Mouse (Mus musculus): ENCODE results near the gene 2310039H08Rik.

The 2310039H08Rik gene

GRCm38 (mm10) chr17:46772404-46773277 lies at the start of gene 2310039H08Rik:
TSS of gene 2310039H08Rik (plus strand) at chr17:46772635.
- in situ Hi-C loops (cut with MboI, MseI), result loop anchor here (5.0 to 10.0 kb wide), 2 partner anchors 110 to 1262 kb away; partner anchors contain the start of gene 1700122O11Rik (in 1 of the 2)

- in situ Hi-C loops (cut with MboI, MseI), result loop anchor here in 1 of 2 experiments (10.0 kb wide), 1 partner anchor 60 kb away; no protein-coding TSS in a partner anchor
Observed at GRCm38 (mm10) chr17:46724477-46725084, 47.9 kb upstream of the 2310039H08Rik start.

GRCm38 (mm10) chr17:46725273-46725672 lies 47.2 kb upstream of the 2310039H08Rik start:
- in situ Hi-C loops (cut with MboI, MseI), result loop anchor here in 1 of 2 experiments (10.0 kb wide), 1 partner anchor 60 kb away; no protein-coding TSS in a partner anchor

GRCm38 (mm10) chr17:46725731-46726645 lies 46.4 kb upstream of the 2310039H08Rik start:
- in situ Hi-C loops (cut with MboI, MseI), result loop anchor here in 1 of 2 experiments (10.0 kb wide), 1 partner anchor 61 kb away; no protein-coding TSS in a partner anchor

- in situ Hi-C loops (cut with MboI, MseI), result loop anchor here in 1 of 2 experiments (10.0 kb wide), 1 partner anchor 62 kb away; no protein-coding TSS in a partner anchor
Observed at GRCm38 (mm10) chr17:46727271-46727670, 45.2 kb upstream of the 2310039H08Rik start.

GRCm38 (mm10) chr17:46728021-46728420 lies 44.4 kb upstream of the 2310039H08Rik start:
- in situ Hi-C loops (cut with MboI, MseI), result loop anchor here in 1 of 2 experiments (10.0 kb wide), 1 partner anchor 63 kb away; no protein-coding TSS in a partner anchor

GRCm38 (mm10) chr17:46728496-46728895 lies 43.9 kb upstream of the 2310039H08Rik start:
- in situ Hi-C loops (cut with MboI, MseI), result loop anchor here in 1 of 2 experiments (10.0 kb wide), 1 partner anchor 64 kb away; no protein-coding TSS in a partner anchor

GRCm38 (mm10) chr17:46728904-46729318 lies 43.5 kb upstream of the 2310039H08Rik start, which contains the start of gene Gnmt:
TSS of gene Gnmt (minus strand) at chr17:46729168.
- in situ Hi-C loops (cut with MboI, MseI), result loop anchor here in 1 of 2 experiments (10.0 kb wide), 1 partner anchor 64 kb away; no protein-coding TSS in a partner anchor

- in situ Hi-C loops (cut with MboI, MseI), result no loop called here
Observed at GRCm38 (mm10) chr17:46734055-46734454, 38.4 kb upstream of the 2310039H08Rik start.

- in situ Hi-C loops (cut with MboI, MseI), result no loop called here
Observed at GRCm38 (mm10) chr17:46735287-46735686, 37.1 kb upstream of the 2310039H08Rik start.

- in situ Hi-C loops (cut with MboI, MseI), result no loop called here
Observed at GRCm38 (mm10) chr17:46736160-46736559, 36.3 kb upstream of the 2310039H08Rik start.

GRCm38 (mm10) chr17:46741305-46741704 lies 31.1 kb upstream of the 2310039H08Rik start:
- in situ Hi-C loops (cut with MboI, MseI), result no loop called here

- in situ Hi-C loops (cut with MboI, MseI), result no loop called here
Observed at GRCm38 (mm10) chr17:46742986-46743385, 29.4 kb upstream of the 2310039H08Rik start.

GRCm38 (mm10) chr17:46745506-46745905 lies 26.9 kb upstream of the 2310039H08Rik start:
- in situ Hi-C loops (cut with MboI, MseI), result no loop called here

GRCm38 (mm10) chr17:46747234-46747633 lies 25.2 kb upstream of the 2310039H08Rik start:
- in situ Hi-C loops (cut with MboI, MseI), result no loop called here

- in situ Hi-C loops (cut with MboI, MseI), result no loop called here
Observed at GRCm38 (mm10) chr17:46747806-46748205, 24.6 kb upstream of the 2310039H08Rik start.

GRCm38 (mm10) chr17:46749282-46749681 lies 23.2 kb upstream of the 2310039H08Rik start:
- in situ Hi-C loops (cut with MboI, MseI), result no loop called here

- in situ Hi-C loops (cut with MboI, MseI), result no loop called here
Observed at GRCm38 (mm10) chr17:46750580-46750979, 21.9 kb upstream of the 2310039H08Rik start.

GRCm38 (mm10) chr17:46751056-46751793 lies 21.2 kb upstream of the 2310039H08Rik start:
- in situ Hi-C loops (cut with MboI, MseI), result no loop called here
